Mouse (Mus musculus): ENCODE data around the gene Ssbp3. TPM values are rescaled to one million over a fixed set of nuclear protein-coding genes. Genes with fewer than 3 reads are reported as not detected.
A peak's percentile ranks its signal among the peaks of the same experiment; 100 is the strongest.

Gene Ssbp3
- polyA plus RNA-seq (2012; rRNA removed) = 27.8 and 33.8 TPM in 2 replicates

DNA sequence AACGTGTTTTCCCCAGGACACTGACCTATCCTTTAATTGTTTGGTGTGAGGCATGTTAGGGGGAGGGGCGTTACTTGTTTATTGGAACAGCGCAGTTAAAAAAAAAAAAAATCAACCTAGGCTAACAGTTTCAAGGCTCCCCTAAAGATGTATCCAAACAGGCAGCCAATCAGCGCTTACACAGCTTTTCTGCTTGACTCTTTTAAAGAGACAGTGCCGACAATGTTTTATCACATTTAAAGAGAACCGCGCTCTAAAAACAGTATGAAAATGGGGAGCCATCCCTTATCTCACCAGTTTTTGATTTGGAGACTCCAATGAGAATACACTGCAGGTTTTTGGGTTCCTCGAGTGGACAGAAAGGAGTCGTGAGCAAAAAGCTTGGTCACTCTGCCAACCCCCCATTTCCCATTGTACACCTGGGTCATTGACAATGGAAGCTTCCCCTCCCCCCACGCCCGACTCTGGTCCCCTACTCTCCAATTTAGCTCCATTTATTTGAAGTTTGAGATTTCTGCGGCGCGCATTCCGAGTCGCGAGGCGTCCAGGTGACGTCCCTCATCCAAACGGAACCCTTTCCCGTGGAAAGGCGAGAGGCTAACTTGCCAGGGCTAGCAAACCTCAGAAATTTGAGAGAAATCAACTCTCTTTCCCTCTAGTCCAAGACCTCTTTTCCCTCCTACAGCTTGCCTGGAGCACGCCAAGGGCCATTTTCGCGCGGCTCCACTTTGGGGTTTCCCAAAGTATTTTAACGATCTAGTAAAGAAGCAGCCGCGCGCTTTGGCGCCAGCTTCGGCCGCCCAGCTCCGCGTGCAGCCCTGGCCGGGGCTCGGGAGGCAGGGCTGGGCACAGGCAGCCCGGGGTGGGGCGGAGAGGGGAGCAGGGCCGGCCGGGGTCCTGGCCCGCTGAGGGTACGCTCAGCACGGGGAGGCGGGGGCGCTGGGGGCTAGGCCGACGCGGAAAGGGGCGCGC, at the start of gene Ssbp3:
Ssbp3 (plus strand) TSS at position 501 of the 972 bp plus-strand sequence.
- Histone ChIP-seq H3K4me1 (ENCODE audit: control insufficient read depth, insufficient read depth, insufficient read length) (peaks cover 28% of the 10 kb centered on the region), H3K27ac (ENCODE audit: insufficient read depth, low read length) (peak within 1 kb of the TSS; percentile 80), H3K4me3 (ENCODE audit: extremely low read depth, insufficient read depth, insufficient read length) (peak within 1 kb of the TSS; percentile 81), H3K36me3 (ENCODE audit: control insufficient read depth, insufficient read depth, low read length) (0 out of 2 replicates have a peak, but pooled peaks cover 1% of the 10 kb centered on the region), H3K27me3 (ENCODE audit: control insufficient read depth, insufficient read depth, low read length) (peaks cover 4% of the 10 kb centered on the region)
- WGBS = under 1% methylated on average over 51 of the region's 51 CpGs
- TF ChIP-seq CTCF (IDR thresholded peaks at IDR 0.05; ENCODE audit: extremely low read depth, insufficient read depth, insufficient read length, insufficient replicate concordance) = no peak
- no peak for TF ChIP-seq POLR2A (IDR thresholded peaks at IDR 0.05; ENCODE audit: low read depth, low read length)
- DNase-seq (ENCODE audit: low read depth in 1 of 2, low spot score in 2 of 2) = peak; percentile 60 to 80

DNA sequence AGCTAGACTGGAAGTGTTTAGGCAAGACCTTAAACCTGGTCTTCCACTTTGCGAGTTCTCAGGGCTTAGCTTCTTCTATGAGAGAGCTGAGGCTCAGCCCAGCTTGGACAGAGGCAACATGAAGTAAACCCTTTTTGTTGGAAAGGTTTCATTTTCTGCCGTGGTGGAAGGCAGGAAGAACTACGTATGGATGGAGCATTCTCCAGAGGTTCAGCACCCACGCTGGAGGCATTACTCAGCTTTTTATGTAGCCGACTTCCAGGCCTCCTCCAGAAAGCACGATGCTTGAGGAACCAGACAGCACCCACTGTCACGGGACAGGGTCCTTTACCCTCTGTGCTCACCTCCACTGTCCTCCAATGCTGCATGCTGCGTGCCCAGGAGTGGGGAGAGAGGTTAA, 48.6 kb upstream of the Ssbp3 start:
- no peak for TF ChIP-seq CTCF (IDR thresholded peaks at IDR 0.05; ENCODE audit: extremely low read depth, insufficient read depth, insufficient read length, insufficient replicate concordance)
- TF ChIP-seq POLR2A (IDR thresholded peaks at IDR 0.05; ENCODE audit: low read depth, low read length) = no peak
- Histone ChIP-seq H3K36me3 (ENCODE audit: control insufficient read depth, insufficient read depth, low read length) (no peaks in the 10 kb centered on the region), H3K4me1 (ENCODE audit: control insufficient read depth, insufficient read depth, insufficient read length) (no peaks in the 10 kb centered on the region), H3K27ac (ENCODE audit: insufficient read depth, low read length) (no peak overlapping the region), H3K27me3 (ENCODE audit: control insufficient read depth, insufficient read depth, low read length) (no peaks in the 10 kb centered on the region), H3K4me3 (ENCODE audit: extremely low read depth, insufficient read depth, insufficient read length) (no peak overlapping the region)
- 38% methylated on average over 8 of the region's 8 CpGs for WGBS
- no peak for DNase-seq (ENCODE audit: low read depth in 1 of 2, low spot score in 2 of 2)

- no peak for DNase-seq (ENCODE audit: low read depth in 1 of 2, low spot score in 2 of 2)
- Histone ChIP-seq H3K4me1 (ENCODE audit: control insufficient read depth, insufficient read depth, insufficient read length) (no peaks in the 10 kb centered on the region), H3K36me3 (ENCODE audit: control insufficient read depth, insufficient read depth, low read length) (no peaks in the 10 kb centered on the region), H3K27me3 (ENCODE audit: control insufficient read depth, insufficient read depth, low read length) (no peaks in the 10 kb centered on the region), H3K27ac (ENCODE audit: insufficient read depth, low read length) (no peak overlapping the region), H3K4me3 (ENCODE audit: extremely low read depth, insufficient read depth, insufficient read length) (no peak overlapping the region)
- WGBS = 44% methylated on average over 7 of the region's 7 CpGs
- no peak for TF ChIP-seq CTCF (IDR thresholded peaks at IDR 0.05; ENCODE audit: extremely low read depth, insufficient read depth, insufficient read length, insufficient replicate concordance)
- no peak for TF ChIP-seq POLR2A (IDR thresholded peaks at IDR 0.05; ENCODE audit: low read depth, low read length)
Observed at GRCm38 (mm10) chr4:106862317-106862716, 48.2 kb upstream of the Ssbp3 start.

DNA sequence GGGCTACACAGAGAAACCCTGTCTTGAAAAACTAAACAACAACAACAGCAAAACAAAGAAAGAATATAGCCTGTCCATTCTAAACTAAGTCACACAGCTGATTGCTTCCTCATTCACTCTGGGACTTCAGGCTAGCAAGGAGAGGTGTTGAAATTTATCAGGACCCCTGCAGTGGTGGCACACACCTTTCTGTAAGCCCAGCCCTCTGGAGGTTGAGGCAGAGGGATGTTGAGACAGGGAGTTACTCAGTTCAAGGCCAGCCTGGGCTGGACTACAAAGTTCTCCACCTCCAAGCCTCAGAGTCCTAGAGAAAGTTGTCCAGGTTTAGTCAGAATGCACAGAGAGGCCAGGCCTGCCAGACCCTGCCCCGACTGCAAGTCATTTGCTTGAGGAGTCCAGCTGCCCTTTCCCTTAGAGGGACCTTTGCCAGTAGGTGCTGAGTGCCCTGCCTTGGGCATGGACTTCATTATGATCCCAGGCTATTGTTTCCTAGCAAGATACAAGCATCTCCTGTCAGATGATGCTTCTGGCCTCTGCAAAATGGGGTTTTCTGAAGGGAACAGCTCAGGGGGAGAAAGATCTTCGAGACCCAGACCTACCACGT, 47.6 kb upstream of the Ssbp3 start:
- no peaks in the 10 kb centered on the region for H3K4me1 ChIP-seq (ENCODE audit: control insufficient read depth, insufficient read depth, insufficient read length)
- H3K36me3 ChIP-seq (ENCODE audit: control insufficient read depth, insufficient read depth, low read length) = no peaks in the 10 kb centered on the region
- 86% methylated on average over 3 of the region's 3 CpGs for WGBS
- no peak for DNase-seq (ENCODE audit: low read depth in 1 of 2, low spot score in 2 of 2)
- H3K4me3 ChIP-seq (ENCODE audit: extremely low read depth, insufficient read depth, insufficient read length) = no peak overlapping the region
- H3K27me3 ChIP-seq (ENCODE audit: control insufficient read depth, insufficient read depth, low read length) = no peaks in the 10 kb centered on the region
- no peak overlapping the region for H3K27ac ChIP-seq (ENCODE audit: insufficient read depth, low read length)
- no peak for TF ChIP-seq POLR2A (IDR thresholded peaks at IDR 0.05; ENCODE audit: low read depth, low read length)
- no peak for TF ChIP-seq CTCF (IDR thresholded peaks at IDR 0.05; ENCODE audit: extremely low read depth, insufficient read depth, insufficient read length, insufficient replicate concordance)

DNA sequence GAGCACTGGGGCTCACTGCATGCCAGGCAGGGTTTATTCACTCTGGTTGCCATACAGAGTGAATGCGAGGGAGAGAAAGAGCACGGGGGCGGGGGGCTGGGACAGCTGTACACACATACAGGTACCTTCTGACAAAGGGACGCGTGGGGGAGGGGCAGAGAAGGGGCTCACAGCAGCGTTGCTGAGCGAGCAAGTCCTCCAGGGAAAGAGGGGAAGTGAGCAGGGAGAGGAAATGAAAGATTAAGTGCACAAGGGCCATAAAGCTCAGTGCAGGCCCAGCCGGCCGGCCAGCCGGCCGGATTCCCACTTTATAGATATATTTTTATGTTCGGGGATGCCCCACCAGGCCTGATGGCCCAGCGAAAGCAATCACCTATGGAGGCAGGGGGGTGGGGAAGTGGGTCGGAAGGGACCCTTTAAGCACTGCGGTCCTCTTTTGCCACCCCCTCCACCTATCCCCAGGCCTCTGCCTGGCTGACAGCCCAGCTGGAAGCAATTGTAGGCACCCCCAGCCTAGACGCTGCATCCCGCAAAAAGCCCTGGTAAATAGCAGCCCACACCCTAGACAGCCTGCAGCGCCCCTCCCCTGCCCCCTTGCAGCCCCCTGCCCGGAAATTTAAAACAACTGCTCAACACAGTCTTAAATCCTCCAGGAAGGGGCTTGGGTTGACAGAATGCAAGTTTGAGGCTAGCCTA, 44.9 kb upstream of the Ssbp3 start:
- Histone ChIP-seq H3K36me3 (ENCODE audit: control insufficient read depth, insufficient read depth, low read length) (no peaks in the 10 kb centered on the region), H3K27me3 (ENCODE audit: control insufficient read depth, insufficient read depth, low read length) (no peaks in the 10 kb centered on the region), H3K4me3 (ENCODE audit: extremely low read depth, insufficient read depth, insufficient read length) (no peak overlapping the region), H3K27ac (ENCODE audit: insufficient read depth, low read length) (no peak overlapping the region), H3K4me1 (ENCODE audit: control insufficient read depth, insufficient read depth, insufficient read length) (no peaks in the 10 kb centered on the region)
- DNase-seq (ENCODE audit: low read depth in 1 of 2, low spot score in 2 of 2) = no peak
- TF ChIP-seq POLR2A (IDR thresholded peaks at IDR 0.05; ENCODE audit: low read depth, low read length) = no peak
- no peak for TF ChIP-seq CTCF (IDR thresholded peaks at IDR 0.05; ENCODE audit: extremely low read depth, insufficient read depth, insufficient read length, insufficient replicate concordance)
- 40% methylated on average over 19 of the region's 19 CpGs for WGBS

- WGBS = 89% methylated on average over 5 of the region's 5 CpGs
- Histone ChIP-seq H3K27me3 (ENCODE audit: control insufficient read depth, insufficient read depth, low read length) (no peaks in the 10 kb centered on the region), H3K36me3 (ENCODE audit: control insufficient read depth, insufficient read depth, low read length) (no peaks in the 10 kb centered on the region), H3K27ac (ENCODE audit: insufficient read depth, low read length) (no peak overlapping the region), H3K4me1 (ENCODE audit: control insufficient read depth, insufficient read depth, insufficient read length) (no peaks in the 10 kb centered on the region), H3K4me3 (ENCODE audit: extremely low read depth, insufficient read depth, insufficient read length) (no peak overlapping the region)
- DNase-seq (ENCODE audit: low read depth in 1 of 2, low spot score in 2 of 2) = no peak
- TF ChIP-seq CTCF (IDR thresholded peaks at IDR 0.05; ENCODE audit: extremely low read depth, insufficient read depth, insufficient read length, insufficient replicate concordance) (no peak), POLR2A (IDR thresholded peaks at IDR 0.05; ENCODE audit: low read depth, low read length) (no peak)
Observed at GRCm38 (mm10) chr4:106866381-106866780, 44.1 kb upstream of the Ssbp3 start.

Measured in spleen, adult 2 months (tissue).